Mouse (Mus musculus) intestine, embryonic 16.5 days (tissue): Measurements from ENCODE around the gene Ddr1. TPM values are rescaled to one million over a fixed set of nuclear protein-coding genes. Genes with fewer than 3 reads are reported as not detected.

ENCODE experiments used
- ATAC-seq: fragments of 200-750 bp; cut with Nextera tagmentation; 2 replicates; pipeline ENCODE4 v1.8.0; 2017; ENCODE audit warnings: moderate TSS enrichment, moderate library complexity
- H3K27ac ChIP-seq: fragments of 300-500 bp; sonication (generic); 2 replicates; pipeline ENCODE4 v1.5.1; 2014; ENCODE audit warnings: mild to moderate bottlenecking, low read length
- H3K27me3 ChIP-seq: fragments of 300-500 bp; sonication (generic); replicated peaks from 2 replicates; pipeline ENCODE4 v1.6.1; 2014; ENCODE audit warnings: low read length, control low read depth, mixed read lengths; ENCODE audit not compliant: control insufficient read depth, insufficient read depth
- H3K36me3 ChIP-seq: fragments of 300-500 bp; sonication (generic); 2 replicates; pipeline ENCODE4 v1.6.1; 2014; ENCODE audit warnings: low read length, control low read depth; ENCODE audit not compliant: control insufficient read depth, insufficient read depth
- H3K4me1 ChIP-seq: fragments of 300-500 bp; sonication (generic); 2 replicates; pipeline ENCODE4 v1.6.1; 2014; ENCODE audit warnings: low read length, control low read depth, mixed read lengths; ENCODE audit not compliant: control insufficient read depth, insufficient read depth
- H3K4me2 ChIP-seq: fragments of 300-500 bp; sonication (generic); 2 replicates; pipeline ENCODE4 v1.6.1; 2014; ENCODE audit warnings: low read depth, low read length, control low read depth
- H3K4me3 ChIP-seq: fragments of 300-500 bp; sonication (generic); 2 replicates; pipeline ENCODE4 v1.5.1; 2014; ENCODE audit warnings: mild to moderate bottlenecking, low read length
- H3K9ac ChIP-seq: fragments of 300-500 bp; sonication (generic); 2 replicates; pipeline ENCODE4 v1.6.1; 2014; ENCODE audit warnings: low read depth, low read length
- H3K9me3 ChIP-seq: fragments of 300-500 bp; sonication (generic); 2 replicates; pipeline ENCODE4 v1.6.1; 2016; ENCODE audit warnings: low read length, control low read depth; ENCODE audit not compliant: control insufficient read depth
- WGBS: fragments of 180-500 bp; shearing (Covaris S2); extraction: QIAGEN DNeasy Blood & Tissue Kit; methylation state at CpG from one replicate; pipeline ENCODE4 v1.1.7; 2014; 5-methylcytosine and 5-hydroxymethylcytosine counted together
- polyA plus RNA-seq: library from polyadenylated mRNA; unstranded; fragments of >200 nt; fragmentation: Nextera tagmentation; extraction: Ambion mirVana; gene quantifications from 2 replicates; pipeline ENCODE4 v1.2.1, GENCODE M21; 2015

Gene Ddr1
- polyA plus RNA-seq = 54.1 and 57.1 TPM in 2 replicates

DNA sequence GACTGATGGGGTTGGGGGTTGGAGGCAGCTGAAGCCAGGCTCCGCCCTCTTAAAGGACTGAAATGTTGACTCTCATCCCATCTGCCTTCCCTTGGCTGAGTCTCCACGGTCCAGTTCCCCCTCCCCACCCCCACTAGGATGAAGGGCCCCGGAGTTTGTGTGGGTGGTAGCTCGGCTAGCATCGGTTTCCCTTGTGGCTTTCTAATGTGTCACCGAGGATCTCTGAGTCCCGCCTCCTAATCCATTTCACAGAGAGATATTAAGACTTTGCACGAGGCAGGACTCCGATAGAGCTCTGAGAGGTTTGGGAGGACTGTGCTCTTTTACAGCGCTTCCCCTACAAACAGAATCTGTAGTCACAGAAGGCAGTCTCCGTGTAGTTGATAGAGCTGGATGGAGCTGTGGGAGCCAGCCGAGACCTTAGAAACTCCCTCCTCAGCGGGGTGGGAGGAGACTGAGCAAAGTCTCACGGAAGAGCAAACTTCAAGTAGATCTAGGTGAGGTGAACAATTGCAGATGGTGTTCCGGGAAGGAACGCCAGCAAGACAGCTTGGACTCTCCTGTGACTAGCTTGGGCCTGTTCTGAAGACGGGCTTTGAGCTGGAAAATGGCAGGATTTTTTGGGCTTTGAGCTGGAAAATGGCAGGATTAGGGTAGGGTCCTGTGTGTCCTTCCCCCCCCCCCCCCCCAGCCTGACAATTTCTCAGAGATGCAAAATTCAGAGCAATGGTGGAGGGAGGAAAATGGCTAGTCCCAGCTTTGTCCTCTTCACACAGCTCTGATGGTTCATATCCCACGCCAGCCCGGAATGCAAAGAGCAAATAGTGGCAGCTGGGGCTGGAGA, at the start of gene Ddr1:
TSS of gene Ddr1 (minus strand) at position 1 of the 844 bp plus-strand sequence.
- WGBS = 5% methylated on average over 19 of the region's 19 CpGs
- ATAC-seq = peak; percentile 54
- H3K27me3 ChIP-seq = no peaks in the 10 kb centered on the region
- peak within 1 kb of the TSS; percentile 95 for H3K27ac ChIP-seq
- peak within 1 kb of the TSS; percentile 71 for H3K9ac ChIP-seq
- H3K4me2 ChIP-seq = peak within 1 kb of the TSS; percentile 70
- H3K9me3 ChIP-seq = no peaks in the 10 kb centered on the region
- H3K4me3 ChIP-seq = peak within 1 kb of the TSS; percentile 47
- H3K36me3 ChIP-seq = no peaks in the 10 kb centered on the region
- peaks cover 39% of the 10 kb centered on the region for H3K4me1 ChIP-seq

DNA sequence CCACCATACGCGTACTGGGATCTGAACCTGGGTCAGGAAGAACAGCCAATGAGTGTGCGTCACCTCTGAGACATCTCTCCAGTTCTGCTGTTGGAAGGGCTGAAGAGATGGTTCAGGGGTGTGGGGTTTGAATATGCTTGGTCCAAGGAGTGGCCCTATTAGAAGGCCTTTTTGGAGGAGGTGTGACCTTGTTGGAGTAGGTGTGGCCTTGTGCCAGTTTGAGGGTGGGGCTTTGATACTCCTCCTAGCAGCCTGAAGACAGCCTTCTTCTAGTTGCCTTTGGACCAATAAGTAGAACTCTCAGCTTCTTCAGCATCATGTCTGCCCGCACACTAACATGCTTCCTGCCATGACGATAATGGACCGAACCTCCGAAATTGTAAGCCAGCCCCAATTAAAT, 49.2 kb upstream of the Ddr1 start:
- no peak overlapping the region for H3K4me2 ChIP-seq
- no peaks in the 10 kb centered on the region for H3K36me3 ChIP-seq
- no peaks in the 10 kb centered on the region for H3K27me3 ChIP-seq
- no peak for ATAC-seq
- H3K4me3 ChIP-seq = no peak overlapping the region
- WGBS = 95% methylated on average over 7 of the region's 7 CpGs
- no peak overlapping the region for H3K9ac ChIP-seq
- peaks cover 5% of the 10 kb centered on the region; the same call in 1 of the 2 replicates for H3K4me1 ChIP-seq
- H3K9me3 ChIP-seq = no peaks in the 10 kb centered on the region
- no peak overlapping the region for H3K27ac ChIP-seq

DNA sequence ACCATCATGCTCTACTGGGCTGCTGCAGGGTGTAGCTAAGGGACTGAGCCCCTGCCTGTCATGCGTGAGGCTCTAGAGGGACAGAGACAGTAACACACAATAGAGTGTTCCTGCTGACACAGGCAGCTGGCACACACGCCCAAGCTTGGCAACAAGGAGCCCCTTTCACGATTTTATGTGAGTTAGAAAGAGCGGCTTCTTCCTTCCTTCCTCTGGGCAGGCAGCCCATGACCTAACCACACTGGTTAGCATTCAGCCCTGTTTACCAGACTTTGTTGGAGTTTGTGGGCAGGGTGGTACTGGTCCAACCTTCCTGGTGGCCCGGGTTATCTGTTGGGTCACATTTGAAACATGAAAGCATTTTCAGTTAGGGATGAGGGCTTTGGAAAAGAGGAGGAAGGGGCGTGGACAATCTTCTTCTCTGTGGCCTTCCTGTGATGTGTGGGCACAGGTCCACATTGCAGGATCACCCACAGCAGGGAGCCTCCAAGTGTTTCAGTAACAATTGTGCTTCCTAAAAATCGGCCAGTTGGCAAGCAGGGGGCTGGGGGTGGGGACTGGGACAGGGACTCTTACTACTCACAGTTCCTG, 47.9 kb upstream of the Ddr1 start:
- no peak for ATAC-seq
- Histone ChIP-seq H3K36me3 (no peaks in the 10 kb centered on the region), H3K9me3 (no peaks in the 10 kb centered on the region), H3K27ac (peak overlapping the region; percentile 29; the same call in 1 of the 2 replicates), H3K4me3 (no peak overlapping the region), H3K9ac (no peak overlapping the region; the same call in 1 of the 2 replicates), H3K4me2 (no peak overlapping the region), H3K4me1 (peaks cover 5% of the 10 kb centered on the region; the same call in 1 of the 2 replicates), H3K27me3 (no peaks in the 10 kb centered on the region)
- WGBS = 57% methylated on average over 7 of the region's 7 CpGs

DNA sequence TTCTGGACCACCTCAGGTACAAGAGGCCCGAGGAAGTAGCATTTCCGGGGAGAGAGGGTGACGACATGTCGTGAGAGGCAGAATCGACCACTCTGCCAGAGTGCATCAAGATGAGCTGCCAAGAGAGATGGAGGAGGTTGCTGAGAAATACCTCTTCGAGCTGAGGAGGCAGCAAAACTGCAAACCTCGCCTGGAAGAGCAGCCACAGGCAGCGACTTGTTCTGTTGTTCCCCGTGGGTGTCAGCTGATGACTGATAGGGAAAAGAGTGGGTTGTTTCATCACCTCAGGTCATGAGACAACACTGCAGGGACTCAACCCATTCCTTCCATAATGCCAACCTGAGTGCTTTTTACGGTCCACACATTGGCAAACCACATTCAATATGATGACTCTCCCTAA, 45.3 kb upstream of the Ddr1 start:
- no peak overlapping the region for H3K4me2 ChIP-seq
- H3K9me3 ChIP-seq = no peaks in the 10 kb centered on the region
- whole genome bisulfite sequencing = 68% methylated on average over 10 of the region's 10 CpGs
- no peak for ATAC-seq
- peaks cover 5% of the 10 kb centered on the region; the same call in 1 of the 2 replicates for H3K4me1 ChIP-seq
- H3K36me3 ChIP-seq = no peaks in the 10 kb centered on the region
- no peaks in the 10 kb centered on the region for H3K27me3 ChIP-seq
- no peak overlapping the region for H3K9ac ChIP-seq
- no peak overlapping the region for H3K4me3 ChIP-seq
- no peak overlapping the region for H3K27ac ChIP-seq

DNA sequence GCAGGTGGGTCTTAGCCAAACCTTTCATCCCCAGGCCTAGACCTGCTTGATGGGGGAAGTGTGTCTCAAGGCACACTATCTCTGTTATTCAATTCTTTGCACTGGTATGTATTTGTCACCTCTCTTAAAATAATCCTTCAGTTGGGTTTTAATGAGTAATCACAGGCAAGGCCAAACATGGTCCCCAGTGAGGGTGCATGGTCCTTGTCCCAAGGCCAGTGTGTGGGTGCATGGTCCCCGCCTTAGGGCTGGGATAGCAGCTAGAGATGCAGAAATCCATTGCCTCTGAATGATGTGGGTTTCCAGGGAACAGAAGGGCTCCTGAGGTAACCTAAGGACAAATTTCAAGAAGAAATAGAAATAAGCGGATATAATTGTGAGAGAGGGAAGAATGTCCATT, 39.9 kb upstream of the Ddr1 start:
- Histone ChIP-seq H3K9ac (no peak overlapping the region), H3K4me3 (no peak overlapping the region), H3K36me3 (no peaks in the 10 kb centered on the region), H3K9me3 (no peaks in the 10 kb centered on the region), H3K27ac (no peak overlapping the region), H3K4me2 (no peak overlapping the region), H3K4me1 (no peaks in the 10 kb centered on the region), H3K27me3 (no peaks in the 10 kb centered on the region)
- ATAC-seq = no peak
- 93% methylated on average over 2 of the region's 2 CpGs for WGBS

DNA sequence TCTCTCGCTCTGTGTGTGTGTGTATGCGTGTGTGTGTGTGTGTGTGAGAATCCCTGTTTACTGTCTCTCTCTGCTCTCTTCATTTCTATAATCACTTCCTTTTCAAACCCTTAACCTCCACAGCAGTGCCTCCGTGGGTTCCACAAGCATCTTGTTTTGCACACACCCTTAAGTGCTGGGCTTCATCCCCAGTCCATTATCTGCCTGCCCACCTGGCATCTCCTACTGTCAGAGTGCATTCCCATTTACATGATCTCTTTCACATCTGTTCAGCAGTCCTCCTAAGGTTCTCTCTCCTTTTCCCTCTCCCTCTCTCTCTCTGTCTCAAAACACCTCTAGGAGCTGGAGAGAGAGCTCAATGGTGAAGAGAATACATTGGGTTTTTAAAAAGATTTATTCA, 38.5 kb upstream of the Ddr1 start:
- WGBS = 75% methylated on average over 3 of the region's 3 CpGs

DNA sequence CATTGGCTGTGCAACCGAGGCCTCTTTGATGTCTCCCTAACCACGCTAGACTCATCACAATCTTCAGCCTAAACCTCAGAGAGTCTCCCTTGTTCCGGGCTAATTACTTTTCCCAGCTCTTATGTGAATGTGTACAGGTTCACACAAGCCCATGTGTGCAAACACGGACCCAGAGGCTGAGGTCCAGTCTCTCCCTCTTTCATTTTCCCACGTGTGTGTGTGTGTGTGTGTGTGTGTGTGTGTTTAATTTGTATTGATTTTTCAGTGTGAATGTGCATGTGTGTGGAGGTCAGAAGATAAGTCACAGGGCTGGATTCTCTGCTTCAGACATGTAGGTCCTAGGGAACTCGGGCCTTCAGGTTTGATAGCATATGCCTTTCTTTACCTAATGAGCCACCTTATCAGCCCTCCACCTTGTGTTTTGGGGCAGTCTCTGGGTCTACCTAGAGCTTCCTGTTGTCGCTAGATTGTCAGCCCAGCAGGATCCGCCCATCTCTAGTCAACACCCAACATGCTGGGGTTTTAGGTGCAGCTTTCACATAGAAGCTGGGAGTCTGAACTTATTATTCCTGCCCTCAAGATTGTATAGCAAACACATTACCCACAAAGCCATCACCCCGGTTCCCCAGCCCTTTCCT, 37.3 kb upstream of the Ddr1 start:
- ATAC-seq = peak; percentile 72
- H3K27me3 ChIP-seq = no peaks in the 10 kb centered on the region
- no peaks in the 10 kb centered on the region for H3K36me3 ChIP-seq
- no peaks in the 10 kb centered on the region for H3K4me1 ChIP-seq
- H3K9me3 ChIP-seq = no peaks in the 10 kb centered on the region
- no peak overlapping the region for H3K27ac ChIP-seq
- 73% methylated on average over 9 of the region's 9 CpGs for WGBS
- no peak overlapping the region for H3K4me3 ChIP-seq
- H3K4me2 ChIP-seq = no peak overlapping the region
- no peak overlapping the region for H3K9ac ChIP-seq

More for the DNA sequence above, 38.5 kb upstream of the Ddr1 start:
- H3K9ac ChIP-seq = no peak overlapping the region
- H3K36me3 ChIP-seq = no peaks in the 10 kb centered on the region
- H3K4me2 ChIP-seq = no peak overlapping the region
- no peak overlapping the region for H3K4me3 ChIP-seq
- no peaks in the 10 kb centered on the region for H3K4me1 ChIP-seq
- no peak overlapping the region for H3K27ac ChIP-seq
- H3K9me3 ChIP-seq = no peaks in the 10 kb centered on the region
- ATAC-seq = 0 out of 2 replicates have a peak, but pooled peaks have one; percentile 16
- H3K27me3 ChIP-seq = no peaks in the 10 kb centered on the region

DNA sequence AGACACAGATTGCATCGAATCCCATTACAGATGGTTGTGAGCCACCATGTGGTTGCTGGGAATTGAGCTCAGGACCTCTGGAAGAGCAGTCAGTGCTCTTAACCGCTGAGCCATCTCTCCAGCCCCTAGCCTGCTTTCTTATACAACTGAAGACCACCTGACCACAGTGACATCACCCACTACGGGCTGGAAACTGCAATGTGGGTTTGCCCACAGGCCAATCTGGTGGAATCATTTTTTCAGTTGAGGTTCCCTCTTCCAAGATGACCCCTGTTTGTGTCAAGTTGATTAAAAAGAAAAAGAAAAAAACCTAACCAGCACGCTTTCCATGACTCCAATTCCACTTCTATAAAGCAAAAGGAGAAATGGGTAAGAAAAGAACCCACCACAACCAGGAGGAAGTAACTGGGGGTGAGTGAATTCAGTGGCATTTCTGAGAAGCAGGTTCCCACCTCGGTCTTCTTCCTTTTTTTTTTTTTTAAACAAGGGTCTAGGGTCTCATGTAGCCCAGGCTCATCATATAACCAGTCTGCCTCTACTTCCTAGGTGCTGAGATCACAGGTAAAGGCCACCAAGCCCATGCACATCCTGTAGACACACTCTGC, 36.0 kb upstream of the Ddr1 start:
- 63% methylated on average over 5 of the region's 5 CpGs for WGBS

DNA sequence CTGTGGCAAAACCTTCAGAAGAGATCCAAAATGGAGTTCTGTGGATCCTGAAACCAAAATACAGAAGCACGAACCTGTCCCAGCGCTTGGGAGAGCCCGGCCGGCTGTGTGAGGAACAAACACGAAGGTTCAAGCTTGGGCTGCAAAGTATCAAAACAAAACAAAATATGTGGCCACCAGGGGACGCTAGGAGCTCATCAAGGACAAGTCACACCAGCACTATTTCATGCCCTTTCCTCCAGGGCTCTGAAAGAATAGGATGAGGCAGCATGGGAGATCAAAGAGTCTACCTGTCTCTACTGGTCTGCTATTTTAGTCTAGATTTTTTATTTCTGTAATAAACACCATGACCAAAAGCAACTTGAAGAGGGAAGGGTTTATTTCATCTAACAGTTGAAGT, 35.3 kb upstream of the Ddr1 start:
- no peaks in the 10 kb centered on the region for H3K27me3 ChIP-seq
- WGBS = 8% methylated on average over 6 of the region's 6 CpGs
- no peak overlapping the region for H3K4me2 ChIP-seq
- peak; percentile 48; the same call in 1 of the 2 replicates for ATAC-seq
- no peaks in the 10 kb centered on the region for H3K4me1 ChIP-seq
- no peak overlapping the region for H3K9ac ChIP-seq
- H3K4me3 ChIP-seq = no peak overlapping the region
- H3K36me3 ChIP-seq = no peaks in the 10 kb centered on the region
- H3K9me3 ChIP-seq = no peaks in the 10 kb centered on the region
- H3K27ac ChIP-seq = no peak overlapping the region

More for the DNA sequence above, 36.0 kb upstream of the Ddr1 start:
- no peak overlapping the region for H3K4me3 ChIP-seq
- no peaks in the 10 kb centered on the region for H3K36me3 ChIP-seq
- no peak overlapping the region for H3K4me2 ChIP-seq
- H3K9ac ChIP-seq = no peak overlapping the region
- ATAC-seq = no peak
- no peak overlapping the region for H3K27ac ChIP-seq
- no peaks in the 10 kb centered on the region for H3K4me1 ChIP-seq
- H3K9me3 ChIP-seq = no peaks in the 10 kb centered on the region
- H3K27me3 ChIP-seq = no peaks in the 10 kb centered on the region
